Mouse (Mus musculus) layer of hippocampus, adult 8-10 months (tissue): ENCODE measurements around the gene Gm6205. TPM values are rescaled to one million over a fixed set of nuclear protein-coding genes. Genes with fewer than 3 reads are reported as not detected.
"Not testable (repeated sequence)": the region's sequence is repeated elsewhere in the genome, so short reads cannot be mapped to it uniquely, and the experiment has no call there.

Experiments
- DNase-seq, 2 experiments: peaks; one replicate each; pipeline ENCODE4 v3.0.0; 2022; ENCODE audit warnings: low spot score in 2 of 2
- total RNA-seq, 4 experiments: library from RNA; stranded (reverse); gene quantifications; 2 replicates each; pipeline ENCODE4 v1.2.4; 2022

The Gm6205 gene
- not detected for total RNA-seq

GRCm38 (mm10) chr5:94648082-94648481 is at the start of gene Gm6205:
TSS of gene Gm6205 (plus strand) at chr5:94648382.
- not testable (repeated sequence) for DNase-seq

GRCm38 (mm10) chr5:94616242-94616641 is 31.9 kb upstream of the Gm6205 start, which contains the start of gene Gm3147:
TSS of gene Gm3147 (minus strand) at chr5:94616342.
- DNase-seq = not testable (repeated sequence)

GRCm38 (mm10) chr5:94623679-94624078 is 24.5 kb upstream of the Gm6205 start, which contains the start of gene Gm6509:
TSS of gene Gm6509 (plus strand) at chr5:94623979.
- DNase-seq = not testable (repeated sequence)

Other genes starting within 250 kb of the Gm6205 start
- not detected for gene Gm7682, start 202.6 kb upstream of the Gm6205 start, total RNA-seq
- gene Gm3139, start 122.1 kb upstream of the Gm6205 start, total RNA-seq = not detected
- gene Gm3147, start 32.0 kb upstream of the Gm6205 start, total RNA-seq = not detected
- gene Gm6509, start 24.4 kb upstream of the Gm6205 start, total RNA-seq = not detected
- gene Gm3183, start 217.1 kb downstream of the Gm6205 start, total RNA-seq = not detected